Mouse (Mus musculus) telencephalon, adult 2 months (tissue): ENCODE data around the gene Kbtbd4.
A peak's percentile ranks its signal among the peaks of the same experiment; 100 is the strongest.

Experiments used
- DNase-seq: peaks from one replicate; pipeline ENCODE4 v3.0.0-alpha.2; 2011; ENCODE audit warnings: low read depth, low spot score

Gene Kbtbd4

GRCm38 (mm10) chr2:90956053-90956452, 51.5 kb downstream of the Kbtbd4 start:
- peak; percentile 81 for DNase-seq

- DNase-seq, result no peak
These were observed 54.3 kb downstream of the Kbtbd4 start for GRCm38 (mm10) chr2:90958856-90959255.

GRCm38 (mm10) chr2:90960012-90960411, 55.5 kb downstream of the Kbtbd4 start:
- DNase-seq, result peak; percentile 89
